Mouse (Mus musculus): Measurements from ENCODE around the gene Pdzrn3. TPM values are rescaled to one million over a fixed set of nuclear protein-coding genes. Genes with fewer than 3 reads are reported as not detected.
A peak's percentile ranks its signal among the peaks of the same experiment; 100 is the strongest.

Gene Pdzrn3
- polyA plus RNA-seq, 1 experiment from 2014 or later = 5.5 TPM

DNA sequence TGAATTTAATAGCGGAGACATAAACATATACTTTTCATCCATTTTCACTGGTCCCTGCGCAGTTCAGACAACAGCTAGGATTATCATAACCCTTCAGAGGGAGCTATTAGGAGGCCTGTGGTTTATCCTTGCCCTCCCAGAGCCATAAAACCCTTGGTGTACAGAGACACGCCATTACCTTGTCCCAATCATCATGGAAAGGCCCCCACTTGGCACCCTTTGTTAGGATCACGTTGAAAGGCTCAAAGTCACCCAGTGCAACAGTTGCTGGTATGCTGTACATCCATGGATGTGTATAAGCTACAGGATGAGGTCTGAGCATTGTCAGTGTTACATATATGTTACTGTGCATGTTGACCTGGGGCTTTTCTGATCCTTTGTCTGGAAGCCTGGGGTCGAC, 252.3 kb downstream of the Pdzrn3 start:
- H3K27me3 ChIP-seq (replicated peaks; ENCODE audit: control insufficient read depth, insufficient read depth, low read length) = 0 out of 2 replicates have a peak, but pooled peaks cover 8% of the 10 kb centered on the region
- no peak overlapping the region for H3K4me2 ChIP-seq (replicated peaks; ENCODE audit: low read depth)

DNA sequence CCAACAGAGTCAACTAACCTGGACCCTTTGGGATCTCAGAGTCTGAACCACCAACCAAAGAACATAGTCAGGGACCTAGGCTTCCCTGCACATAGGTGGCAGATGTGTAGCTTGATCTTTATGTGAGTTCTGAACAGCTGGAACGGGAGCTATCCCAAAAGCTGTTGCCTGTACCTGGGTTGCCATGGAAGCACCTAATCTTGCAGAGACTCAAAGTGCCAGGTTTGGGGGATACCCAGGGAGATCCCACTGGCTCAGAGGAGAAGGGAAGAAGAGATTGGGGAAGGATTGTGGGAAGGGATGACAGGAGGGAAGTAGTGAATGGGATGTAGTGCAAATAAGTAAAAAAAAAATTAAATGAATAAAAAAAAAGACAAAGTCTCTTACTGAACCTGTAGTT, 268.7 kb downstream of the Pdzrn3 start:
- no peak overlapping the region for H3K27ac ChIP-seq (ENCODE audit: low read depth, low read length)
- H3K36me3 ChIP-seq (ENCODE audit: control insufficient read depth, insufficient read depth) = no peaks in the 10 kb centered on the region
- no peak overlapping the region for H3K4me2 ChIP-seq (replicated peaks; ENCODE audit: low read depth)
- no peaks in the 10 kb centered on the region for H3K27me3 ChIP-seq (replicated peaks; ENCODE audit: control insufficient read depth, insufficient read depth, low read length)
- no peak overlapping the region for H3K9ac ChIP-seq (ENCODE audit: low read depth, low read length)
- H3K4me3 ChIP-seq (ENCODE audit: low read depth, low read length) = no peak overlapping the region
- H3K9me3 ChIP-seq (ENCODE audit: control insufficient read depth) = no peaks in the 10 kb centered on the region
- 0 out of 2 replicates have a peak, but pooled peaks cover 4% of the 10 kb centered on the region for H3K4me1 ChIP-seq (replicated peaks; ENCODE audit: control insufficient read depth, insufficient read depth, low read length)
- no peak for ATAC-seq
- TF ChIP-seq CTCF (IDR thresholded peaks at IDR 0.05; ENCODE audit: low read depth) = no peak
- WGBS = 69% methylated on average over 1 of the region's 1 CpGs

More for the DNA sequence above, 252.3 kb downstream of the Pdzrn3 start:
- ATAC-seq = no peak
- no peak for TF ChIP-seq CTCF (IDR thresholded peaks at IDR 0.05; ENCODE audit: low read depth)
- Histone ChIP-seq H3K36me3 (ENCODE audit: control insufficient read depth, insufficient read depth) (no peaks in the 10 kb centered on the region), H3K4me3 (ENCODE audit: low read depth, low read length) (no peak overlapping the region), H3K4me1 (replicated peaks; ENCODE audit: control insufficient read depth, insufficient read depth, low read length) (no peaks in the 10 kb centered on the region), H3K9me3 (ENCODE audit: control insufficient read depth) (no peaks in the 10 kb centered on the region), H3K9ac (ENCODE audit: low read depth, low read length) (no peak overlapping the region), H3K27ac (ENCODE audit: low read depth, low read length) (no peak overlapping the region)
- WGBS = 18% methylated on average over 5 of the region's 5 CpGs

- Histone ChIP-seq H3K4me3 (ENCODE audit: low read depth, low read length) (no peak overlapping the region), H3K9me3 (ENCODE audit: control insufficient read depth) (no peaks in the 10 kb centered on the region), H3K36me3 (ENCODE audit: control insufficient read depth, insufficient read depth) (no peaks in the 10 kb centered on the region), H3K4me2 (replicated peaks; ENCODE audit: low read depth) (no peak overlapping the region), H3K27me3 (replicated peaks; ENCODE audit: control insufficient read depth, insufficient read depth, low read length) (0 out of 2 replicates have a peak, but pooled peaks cover 5% of the 10 kb centered on the region), H3K9ac (ENCODE audit: low read depth, low read length) (no peak overlapping the region), H3K4me1 (replicated peaks; ENCODE audit: control insufficient read depth, insufficient read depth, low read length) (peaks cover 11% of the 10 kb centered on the region), H3K27ac (ENCODE audit: low read depth, low read length) (no peak overlapping the region)
- ATAC-seq = no peak
- 94% methylated on average over 6 of the region's 6 CpGs for WGBS
- no peak for TF ChIP-seq CTCF (IDR thresholded peaks at IDR 0.05; ENCODE audit: low read depth)
Observed at GRCm38 (mm10) chr6:101103506-101103905, 274.2 kb downstream of the Pdzrn3 start.

- Histone ChIP-seq H3K36me3 (ENCODE audit: control insufficient read depth, insufficient read depth) (no peaks in the 10 kb centered on the region), H3K9ac (ENCODE audit: low read depth, low read length) (no peak overlapping the region), H3K9me3 (ENCODE audit: control insufficient read depth) (no peaks in the 10 kb centered on the region), H3K4me2 (replicated peaks; ENCODE audit: low read depth) (peak overlapping the region; percentile 40), H3K4me3 (ENCODE audit: low read depth, low read length) (no peak overlapping the region), H3K4me1 (replicated peaks; ENCODE audit: control insufficient read depth, insufficient read depth, low read length) (peaks cover 11% of the 10 kb centered on the region), H3K27me3 (replicated peaks; ENCODE audit: control insufficient read depth, insufficient read depth, low read length) (peaks cover 5% of the 10 kb centered on the region; the same call in 1 of the 2 replicates), H3K27ac (ENCODE audit: low read depth, low read length) (no peak overlapping the region)
- WGBS = 23% methylated on average over 14 of the region's 14 CpGs
- peak; percentile 93 for ATAC-seq
- TF ChIP-seq CTCF (IDR thresholded peaks at IDR 0.05; ENCODE audit: low read depth) = no peak
Observed at GRCm38 (mm10) chr6:101101709-101102654, 275.7 kb downstream of the Pdzrn3 start.
